Mouse (Mus musculus) megakaryocyte-erythroid progenitor cell, adult 5 weeks (primary cell): ENCODE results near the gene Gad1. TPM values are rescaled to one million over a fixed set of nuclear protein-coding genes. Genes with fewer than 3 reads are reported as not detected.

ENCODE experiments used
- polyA plus RNA-seq: library from polyadenylated mRNA; stranded (reverse); fragments of >175 nt; gene quantifications from 2 replicates; pipeline ENCODE4 v1.2.3, GENCODE M21; 2012

Gene Gad1
- not detected in 2 replicates for polyA plus RNA-seq

GRCm38 (mm10) chr2:70552772-70553171 lies at the start of gene Gad1:
Gene Gad1 (plus strand): TSS chr2:70553072.

DNA sequence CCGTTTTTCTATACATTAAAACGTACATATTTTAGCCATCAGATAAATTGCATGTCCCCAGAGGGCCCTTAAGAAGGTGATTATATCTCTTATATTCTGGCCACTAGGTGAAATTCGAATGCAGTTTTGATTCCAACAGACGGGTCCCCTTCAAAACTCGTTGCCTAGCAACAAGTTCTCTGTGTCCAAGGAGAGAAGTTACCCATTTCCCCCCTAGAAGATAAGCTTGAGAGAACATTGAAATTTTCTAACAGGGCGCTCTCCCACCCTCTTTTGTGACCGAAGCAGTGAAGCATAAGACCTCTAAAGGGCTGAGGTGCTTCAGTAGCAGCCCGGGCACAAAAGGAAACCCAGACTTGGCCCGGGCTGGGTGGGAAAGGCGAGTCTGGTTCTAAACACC lies 44.4 kb upstream of the Gad1 start, which contains the start of gene Erich2:
Gene Erich2 (plus strand): TSS at position 324 of the 400 bp plus-strand sequence.

Other genes with a start within 250 kb of the Gad1 start
- 0.14 TPM in 1 of 2 replicates, not detected in the other for gene Sp5, start 78.1 kb upstream of the Gad1 start, polyA plus RNA-seq
- 0.03 TPM in 1 of 2 replicates, not detected in the other for gene Erich2, start 44.3 kb upstream of the Gad1 start, polyA plus RNA-seq
- gene Gorasp2, start 108.5 kb downstream of the Gad1 start, polyA plus RNA-seq, result 103 and 122 TPM in 2 replicates
- gene Gm26558, start 109.0 kb downstream of the Gad1 start, polyA plus RNA-seq, result 0.26 and 0.68 TPM in 2 replicates